Mouse (Mus musculus): ENCODE measurements at regions not wholly inside any gene's neighbourhood (a gene's known extent, or its start where the extent isn't known, plus 50 kb on each side); places are given as distances from the start of the nearest gene placed in this dataset.

DNA sequence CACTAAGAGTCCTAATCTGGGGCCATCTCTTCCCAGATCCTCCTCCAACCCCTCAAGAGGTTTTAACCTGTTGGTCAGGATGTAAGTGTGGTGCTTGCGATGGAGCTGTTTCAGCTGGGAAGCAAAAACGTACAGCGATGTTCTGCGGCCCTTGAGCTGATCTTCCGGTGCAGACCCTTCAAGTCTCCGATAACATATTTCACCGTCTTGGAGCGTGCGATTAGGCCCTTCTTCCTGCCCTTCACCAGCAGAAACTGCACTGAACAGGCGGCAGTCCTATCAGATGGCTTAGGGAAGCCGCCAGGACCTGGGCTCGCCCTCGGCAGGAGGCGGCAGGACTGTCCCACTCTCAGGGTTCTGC lies 90.1 kb upstream of the Vps8 start:
- ATAC-seq (ENCODE audit: insufficient read depth) (peak; percentile 15; the same call in 1 of the 2 replicates), DNase-seq (no peak)
- no peaks in the 10 kb centered on the region for H3K27me3 ChIP-seq (ENCODE audit: insufficient read depth, low read length)
- peak overlapping the region; percentile 65 for H3K4me3 ChIP-seq (ENCODE audit: low read depth, low read length)
- peak overlapping the region; percentile 96 for H3K27ac ChIP-seq (ENCODE audit: low read depth)
- WGBS: under 1% methylated on average over 14 of the region's 14 CpGs
- no peaks in the 10 kb centered on the region for H3K36me3 ChIP-seq (ENCODE audit: insufficient read depth)
- no peaks in the 10 kb centered on the region for H3K9me3 ChIP-seq (ENCODE audit: low read depth, low read length)
- peak overlapping the region; percentile 79 for H3K4me2 ChIP-seq
- H3K4me1 ChIP-seq (ENCODE audit: insufficient read depth): peaks cover 4% of the 10 kb centered on the region; the same call in 1 of the 2 replicates
- no peak for TF ChIP-seq CTCF (IDR thresholded peaks at IDR 0.05; ENCODE audit: low read depth)
- H3K9ac ChIP-seq: peak overlapping the region; percentile 79

DNA sequence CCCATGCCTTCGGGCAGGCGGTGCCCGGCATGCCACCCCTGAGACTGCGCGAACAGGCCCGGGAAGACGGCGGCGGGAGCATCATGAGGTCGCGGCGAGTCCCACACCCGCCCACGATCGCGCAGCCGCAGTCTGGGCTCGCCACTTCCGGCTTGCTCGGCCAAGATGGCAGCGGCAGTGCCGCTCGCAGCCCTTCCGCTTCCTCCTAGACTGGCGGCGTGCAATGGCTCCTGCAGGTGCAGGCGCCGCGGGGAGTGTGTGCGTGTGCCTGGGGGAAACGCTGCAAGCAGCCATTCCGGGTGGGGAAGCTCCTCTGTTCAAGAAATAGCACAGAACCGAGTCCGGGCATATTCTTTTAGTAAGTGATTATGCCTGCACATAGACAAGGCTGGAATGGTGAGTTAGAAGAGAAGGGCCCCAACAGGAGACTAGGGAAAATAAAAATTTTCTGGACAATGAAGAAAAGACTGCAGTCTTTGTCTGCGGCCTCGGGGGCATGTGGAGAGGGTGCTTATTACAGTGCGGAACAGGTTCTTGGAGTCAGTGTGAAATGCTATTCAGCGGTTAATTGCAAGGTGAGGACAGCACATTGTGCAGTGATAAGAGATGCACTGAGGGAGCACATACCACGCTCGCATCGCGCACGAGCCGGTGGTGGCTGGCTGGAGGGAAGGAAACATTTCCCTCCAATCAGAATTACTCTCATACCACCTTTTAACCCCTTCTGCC lies 89.5 kb upstream of the Vps8 start:
- peak overlapping the region; percentile 79 for H3K4me2 ChIP-seq
- H3K4me3 ChIP-seq (ENCODE audit: low read depth, low read length): peak overlapping the region; percentile 65
- peak overlapping the region; percentile 96 for H3K27ac ChIP-seq (ENCODE audit: low read depth)
- peak; percentile 93 for DNase-seq
- H3K27me3 ChIP-seq (ENCODE audit: insufficient read depth, low read length): no peaks in the 10 kb centered on the region
- peaks cover 8% of the 10 kb centered on the region for H3K4me1 ChIP-seq (ENCODE audit: insufficient read depth)
- no peaks in the 10 kb centered on the region for H3K36me3 ChIP-seq (ENCODE audit: insufficient read depth)
- H3K9me3 ChIP-seq (ENCODE audit: low read depth, low read length): no peaks in the 10 kb centered on the region
- WGBS: under 1% methylated on average over 44 of the region's 44 CpGs
- peak overlapping the region; percentile 79 for H3K9ac ChIP-seq
- 0 out of 2 replicates have a peak, but pooled peaks have one; percentile 18 for TF ChIP-seq CTCF (IDR thresholded peaks at IDR 0.05; ENCODE audit: low read depth)
- ATAC-seq (ENCODE audit: insufficient read depth): peak; percentile 90

DNA sequence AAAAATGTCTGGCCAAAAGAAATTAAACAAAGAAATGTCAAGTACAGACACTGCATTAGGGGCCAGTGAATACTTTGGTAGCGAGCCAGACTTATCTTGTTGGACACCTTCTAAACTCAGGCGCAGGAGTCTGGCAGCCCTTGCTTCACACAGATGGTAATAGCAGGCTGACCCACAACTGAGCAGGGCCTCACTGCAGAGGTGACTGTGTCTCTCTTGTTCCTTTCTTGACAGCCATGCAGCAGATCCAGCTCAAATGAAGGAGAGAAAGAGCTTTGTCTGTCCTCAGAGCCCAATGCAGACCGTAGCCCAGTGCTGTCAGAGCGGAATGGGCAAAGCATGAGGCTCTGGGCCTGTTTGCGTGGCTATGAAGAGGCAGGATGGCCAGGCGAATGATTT lies 83.9 kb upstream of the Vps8 start:
- ATAC-seq (ENCODE audit: insufficient read depth): peak; percentile 85
- Histone ChIP-seq H3K4me2 (peak overlapping the region; percentile 24), H3K9ac (peak overlapping the region; percentile 31), H3K4me1 (ENCODE audit: insufficient read depth) (peaks cover 22% of the 10 kb centered on the region), H3K4me3 (ENCODE audit: low read depth, low read length) (no peak overlapping the region), H3K9me3 (ENCODE audit: low read depth, low read length) (no peaks in the 10 kb centered on the region), H3K27me3 (ENCODE audit: insufficient read depth, low read length) (no peaks in the 10 kb centered on the region), H3K36me3 (ENCODE audit: insufficient read depth) (no peaks in the 10 kb centered on the region), H3K27ac (ENCODE audit: low read depth) (peak overlapping the region; percentile 93)
- no peak for TF ChIP-seq CTCF (IDR thresholded peaks at IDR 0.05; ENCODE audit: low read depth)
- DNase-seq: peak; percentile 90
- WGBS: 32% methylated on average over 6 of the region's 6 CpGs

DNA sequence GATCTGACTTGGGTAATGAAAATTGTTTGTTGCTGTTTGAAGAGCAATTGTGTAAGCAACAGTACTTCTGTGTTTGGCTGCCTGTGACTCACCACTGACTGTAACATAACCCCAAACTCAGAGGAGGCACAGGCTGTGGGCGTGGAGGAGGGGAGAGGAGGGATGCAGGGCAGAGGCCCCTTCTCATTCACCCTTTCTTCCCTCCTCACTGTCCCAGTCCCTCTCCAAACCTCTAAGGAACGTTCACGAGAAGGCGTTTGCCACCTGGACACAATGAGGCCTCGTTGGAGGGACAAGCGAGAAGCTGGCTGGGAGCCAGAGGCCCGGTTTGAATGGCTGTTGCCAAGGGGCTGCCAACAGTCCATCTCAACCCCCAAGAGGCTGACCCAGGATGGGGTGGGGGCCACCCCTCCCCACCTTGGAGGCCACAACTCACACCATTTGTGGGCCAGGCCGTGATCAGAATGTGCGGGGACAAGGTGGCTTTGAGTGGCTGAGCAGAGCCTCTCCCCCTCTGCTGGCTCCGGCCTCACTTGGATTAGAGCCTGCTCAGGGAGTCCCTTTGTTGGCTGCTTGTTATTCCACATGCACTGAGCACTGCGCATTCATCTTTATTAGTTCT lies 83.3 kb upstream of the Vps8 start:
- no peak overlapping the region for H3K4me3 ChIP-seq (ENCODE audit: low read depth, low read length)
- 17% methylated on average over 11 of the region's 11 CpGs for WGBS
- no peaks in the 10 kb centered on the region for H3K9me3 ChIP-seq (ENCODE audit: low read depth, low read length)
- no peak for TF ChIP-seq CTCF (IDR thresholded peaks at IDR 0.05; ENCODE audit: low read depth)
- H3K27ac ChIP-seq (ENCODE audit: low read depth): peak overlapping the region; percentile 93
- DNase-seq (peak; percentile 78), ATAC-seq (ENCODE audit: insufficient read depth) (peak; percentile 90)
- no peaks in the 10 kb centered on the region for H3K27me3 ChIP-seq (ENCODE audit: insufficient read depth, low read length)
- no peaks in the 10 kb centered on the region for H3K36me3 ChIP-seq (ENCODE audit: insufficient read depth)
- H3K4me1 ChIP-seq (ENCODE audit: insufficient read depth): peaks cover 22% of the 10 kb centered on the region
- peak overlapping the region; percentile 24 for H3K4me2 ChIP-seq
- H3K9ac ChIP-seq: peak overlapping the region; percentile 31

DNA sequence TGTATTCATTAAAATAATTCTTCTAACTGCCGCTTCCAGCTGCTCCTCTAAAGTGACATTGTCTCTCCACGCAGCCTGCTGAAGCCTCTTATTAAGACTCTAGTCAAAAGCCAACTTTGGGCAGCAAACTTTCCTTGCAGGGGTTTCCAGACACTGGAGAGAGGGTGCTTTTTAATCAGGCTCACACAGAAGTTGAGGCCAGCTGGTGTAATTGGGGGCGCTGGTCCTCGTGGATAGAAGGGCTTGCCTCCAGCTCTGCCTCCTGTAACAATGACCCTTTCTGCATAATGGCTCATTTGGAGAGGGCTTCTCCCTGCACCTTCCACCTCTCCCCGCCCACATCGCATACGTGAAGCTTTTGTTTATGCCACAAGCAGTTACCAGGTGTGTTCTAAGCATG lies 82.8 kb upstream of the Vps8 start:
- H3K27ac ChIP-seq (ENCODE audit: low read depth): peak overlapping the region; percentile 93; the same call in 1 of the 2 replicates
- no peak for ATAC-seq (ENCODE audit: insufficient read depth)
- no peak overlapping the region for H3K4me3 ChIP-seq (ENCODE audit: low read depth, low read length)
- TF ChIP-seq CTCF (IDR thresholded peaks at IDR 0.05; ENCODE audit: low read depth): no peak
- peaks cover 22% of the 10 kb centered on the region for H3K4me1 ChIP-seq (ENCODE audit: insufficient read depth)
- H3K4me2 ChIP-seq: no peak overlapping the region
- no peaks in the 10 kb centered on the region for H3K9me3 ChIP-seq (ENCODE audit: low read depth, low read length)
- no peaks in the 10 kb centered on the region for H3K27me3 ChIP-seq (ENCODE audit: insufficient read depth, low read length)
- no peaks in the 10 kb centered on the region for H3K36me3 ChIP-seq (ENCODE audit: insufficient read depth)
- H3K9ac ChIP-seq: no peak overlapping the region
- WGBS: 55% methylated on average over 7 of the region's 7 CpGs
- no peak for DNase-seq

DNA sequence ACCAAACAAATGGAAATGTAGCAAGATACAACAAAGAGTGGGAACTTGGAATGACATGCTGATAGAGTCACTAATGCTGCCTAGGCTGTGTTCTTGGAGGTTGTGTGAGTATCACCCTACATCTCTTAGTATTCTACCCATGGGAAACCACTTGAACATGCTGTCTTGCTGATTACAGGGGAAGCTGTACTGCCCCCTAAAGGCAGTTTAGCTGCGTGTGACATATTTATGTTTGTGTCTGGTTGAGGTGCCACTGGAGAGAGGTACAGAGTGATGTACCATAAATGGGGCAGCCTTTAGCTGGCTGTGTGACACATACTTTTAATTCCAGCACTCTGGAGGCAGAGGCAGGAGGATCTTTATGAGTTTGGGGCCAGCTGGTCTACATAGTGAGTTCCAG lies 73.0 kb upstream of the Vps8 start:
- Histone ChIP-seq H3K27me3 (ENCODE audit: insufficient read depth, low read length) (no peaks in the 10 kb centered on the region), H3K4me3 (ENCODE audit: low read depth, low read length) (no peak overlapping the region), H3K9ac (no peak overlapping the region), H3K36me3 (ENCODE audit: insufficient read depth) (no peaks in the 10 kb centered on the region), H3K27ac (ENCODE audit: low read depth) (no peak overlapping the region), H3K4me1 (ENCODE audit: insufficient read depth) (no peaks in the 10 kb centered on the region), H3K4me2 (no peak overlapping the region), H3K9me3 (ENCODE audit: low read depth, low read length) (no peaks in the 10 kb centered on the region)
- WGBS: 69% methylated on average over 1 of the region's 1 CpGs
- DNase-seq (no peak), ATAC-seq (ENCODE audit: insufficient read depth) (no peak)
- TF ChIP-seq CTCF (IDR thresholded peaks at IDR 0.05; ENCODE audit: low read depth): peak; percentile 38

DNA sequence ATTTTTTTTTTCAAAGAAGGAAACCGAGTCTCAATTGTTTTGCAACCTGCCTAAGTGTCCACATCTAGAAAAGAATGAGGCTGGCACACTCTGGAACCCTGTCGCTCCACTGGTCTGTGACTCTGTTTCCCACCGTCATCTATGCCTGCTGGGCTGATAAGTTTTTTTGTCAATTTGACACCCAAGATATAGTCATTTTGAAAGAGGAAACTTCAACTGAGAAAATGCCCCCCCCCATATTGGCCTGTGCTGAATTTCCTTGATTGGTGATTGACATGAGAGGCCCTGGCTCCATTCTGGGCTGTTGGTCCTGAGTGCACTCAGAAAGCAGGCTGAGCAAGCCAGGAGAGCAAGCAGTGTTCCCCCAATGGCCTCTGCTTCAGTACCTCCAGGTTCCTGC lies 71.6 kb upstream of the Vps8 start:
- Histone ChIP-seq H3K4me2 (no peak overlapping the region), H3K27ac (ENCODE audit: low read depth) (no peak overlapping the region), H3K27me3 (ENCODE audit: insufficient read depth, low read length) (no peaks in the 10 kb centered on the region), H3K9me3 (ENCODE audit: low read depth, low read length) (no peaks in the 10 kb centered on the region), H3K36me3 (ENCODE audit: insufficient read depth) (no peaks in the 10 kb centered on the region), H3K4me1 (ENCODE audit: insufficient read depth) (no peaks in the 10 kb centered on the region), H3K4me3 (ENCODE audit: low read depth, low read length) (no peak overlapping the region), H3K9ac (no peak overlapping the region)
- WGBS: 87% methylated on average over 3 of the region's 3 CpGs
- DNase-seq: no peak
- TF ChIP-seq CTCF (IDR thresholded peaks at IDR 0.05; ENCODE audit: low read depth): no peak
- no peak for ATAC-seq (ENCODE audit: insufficient read depth)
